Mouse (Mus musculus): ENCODE results near the gene Bex3. TPM values are rescaled to one million over a fixed set of nuclear protein-coding genes. Genes with fewer than 3 reads are reported as not detected.
"Not testable (repeated sequence)": the region's sequence is repeated elsewhere in the genome, so short reads cannot be mapped to it uniquely, and the experiment has no call there.

The Bex3 gene
- 531 and 542 TPM in 2 replicates for polyA plus RNA-seq (2015; fragmentation: Nextera tagmentation; extraction: Ambion mirVana)

DNA sequence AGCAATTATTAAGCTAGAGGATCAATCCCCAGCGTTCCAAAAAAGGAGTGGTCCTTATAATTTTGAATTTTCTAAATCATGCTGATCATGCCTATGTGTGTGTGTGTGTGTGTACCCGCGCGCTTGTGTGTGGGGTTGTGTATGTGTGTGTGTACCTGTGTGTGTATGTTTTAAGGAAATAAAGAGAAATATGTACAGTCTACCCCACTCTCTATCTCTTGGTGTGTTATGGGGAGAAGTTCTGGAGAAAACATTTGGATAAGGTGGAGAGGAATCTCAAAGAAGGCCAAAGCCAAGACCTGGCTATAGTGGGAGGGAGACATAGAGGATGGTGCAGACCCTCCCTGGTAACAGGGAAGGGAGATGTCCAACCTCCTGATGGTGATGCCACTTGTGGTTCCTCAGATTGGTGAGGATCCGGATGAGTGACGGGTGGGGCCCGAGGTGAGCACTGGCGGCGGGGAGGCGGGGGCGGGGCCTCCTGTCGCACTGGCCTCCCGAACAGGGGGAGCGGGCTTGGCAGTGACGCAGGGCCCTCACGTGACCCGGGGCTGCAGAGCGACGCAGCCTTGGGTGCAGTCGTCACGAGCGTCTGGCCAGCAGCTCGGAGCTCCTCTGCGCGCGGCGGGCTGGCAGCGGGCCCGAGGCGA, at the start of gene Bex3:
Gene Bex3, plus strand, starts transcription at position 511 of the 650 bp plus-strand sequence.
- ATAC-seq (ENCODE audit: insufficient number of reproducible peaks, insufficient read depth, low FRiP score, low TSS enrichment, low read depth), result peak; percentile 96
- H3K27ac ChIP-seq, result not testable (repeated sequence)

GRCm38 (mm10) chrX:136223714-136224113, 46.3 kb upstream of the Bex3 start:
- no peaks in the 10 kb centered on the region for H3K36me3 ChIP-seq
- H3K4me2 ChIP-seq, result no peak overlapping the region
- ATAC-seq (ENCODE audit: insufficient number of reproducible peaks, insufficient read depth, low FRiP score, low TSS enrichment, low read depth), result no peak
- H3K4me3 ChIP-seq, result no peak overlapping the region
- H3K9me3 ChIP-seq, result no peaks in the 10 kb centered on the region
- no peak overlapping the region for H3K27ac ChIP-seq
- 71% methylated on average over 6 of the region's 6 CpGs for WGBS
- H3K27me3 ChIP-seq, result peaks cover 23% of the 10 kb centered on the region
- no peak overlapping the region for H3K9ac ChIP-seq
- H3K4me1 ChIP-seq, result no peaks in the 10 kb centered on the region

More for the DNA sequence above, at the start of gene Bex3:
- 58% methylated on average over 7 of the region's 30 CpGs for WGBS
- not testable (repeated sequence) for H3K27me3 ChIP-seq, H3K9me3 ChIP-seq, H3K36me3 ChIP-seq, H3K4me1 ChIP-seq
- peak within 1 kb of the TSS; percentile 52 for H3K4me2 ChIP-seq
- H3K9ac ChIP-seq, result peak within 1 kb of the TSS; percentile 71
- peak within 1 kb of the TSS; percentile 47 for H3K4me3 ChIP-seq

DNA sequence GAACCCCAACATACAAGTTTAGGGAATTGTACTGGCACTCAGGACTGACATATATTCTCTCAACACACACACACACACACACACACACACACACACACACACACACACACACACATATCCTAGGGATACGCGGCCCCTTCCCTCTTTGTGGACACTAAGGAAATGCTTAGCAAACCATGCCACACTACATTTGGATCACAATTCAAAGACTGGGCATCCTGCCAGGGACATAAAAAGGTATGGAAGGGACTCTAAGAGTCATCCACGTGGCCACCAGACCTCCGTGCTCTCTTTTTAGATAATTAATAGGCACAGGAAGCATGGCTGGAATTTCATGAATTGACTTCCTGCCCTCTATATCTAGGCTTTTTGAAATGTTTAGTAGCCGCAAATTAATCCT, 42.3 kb upstream of the Bex3 start:
- H3K36me3 ChIP-seq, result no peaks in the 10 kb centered on the region
- H3K27me3 ChIP-seq, result peaks cover 15% of the 10 kb centered on the region; the same call in 1 of the 2 replicates
- ATAC-seq (ENCODE audit: insufficient number of reproducible peaks, insufficient read depth, low FRiP score, low TSS enrichment, low read depth), result no peak
- no peak overlapping the region for H3K27ac ChIP-seq
- H3K9ac ChIP-seq, result no peak overlapping the region
- no peak overlapping the region for H3K4me2 ChIP-seq
- no peak overlapping the region for H3K4me3 ChIP-seq
- no peaks in the 10 kb centered on the region for H3K4me1 ChIP-seq
- H3K9me3 ChIP-seq, result no peaks in the 10 kb centered on the region
- 66% methylated on average over 5 of the region's 5 CpGs for WGBS

GRCm38 (mm10) chrX:136238118-136238517, 31.9 kb upstream of the Bex3 start:
- WGBS, result 49% methylated on average over 3 of the region's 3 CpGs
- Histone ChIP-seq H3K9me3 (no peaks in the 10 kb centered on the region), H3K4me1 (no peaks in the 10 kb centered on the region), H3K36me3 (no peaks in the 10 kb centered on the region), H3K27me3 (no peaks in the 10 kb centered on the region), H3K4me2 (no peak overlapping the region), H3K27ac (no peak overlapping the region), H3K9ac (no peak overlapping the region), H3K4me3 (no peak overlapping the region)
- ATAC-seq (ENCODE audit: insufficient number of reproducible peaks, insufficient read depth, low FRiP score, low TSS enrichment, low read depth), result no peak

GRCm38 (mm10) chrX:136243181-136243580, 26.9 kb upstream of the Bex3 start:
- ATAC-seq (ENCODE audit: insufficient number of reproducible peaks, insufficient read depth, low FRiP score, low TSS enrichment, low read depth), result no peak
- WGBS, result 85% methylated on average over 2 of the region's 2 CpGs
- no peak overlapping the region for H3K4me2 ChIP-seq

DNA sequence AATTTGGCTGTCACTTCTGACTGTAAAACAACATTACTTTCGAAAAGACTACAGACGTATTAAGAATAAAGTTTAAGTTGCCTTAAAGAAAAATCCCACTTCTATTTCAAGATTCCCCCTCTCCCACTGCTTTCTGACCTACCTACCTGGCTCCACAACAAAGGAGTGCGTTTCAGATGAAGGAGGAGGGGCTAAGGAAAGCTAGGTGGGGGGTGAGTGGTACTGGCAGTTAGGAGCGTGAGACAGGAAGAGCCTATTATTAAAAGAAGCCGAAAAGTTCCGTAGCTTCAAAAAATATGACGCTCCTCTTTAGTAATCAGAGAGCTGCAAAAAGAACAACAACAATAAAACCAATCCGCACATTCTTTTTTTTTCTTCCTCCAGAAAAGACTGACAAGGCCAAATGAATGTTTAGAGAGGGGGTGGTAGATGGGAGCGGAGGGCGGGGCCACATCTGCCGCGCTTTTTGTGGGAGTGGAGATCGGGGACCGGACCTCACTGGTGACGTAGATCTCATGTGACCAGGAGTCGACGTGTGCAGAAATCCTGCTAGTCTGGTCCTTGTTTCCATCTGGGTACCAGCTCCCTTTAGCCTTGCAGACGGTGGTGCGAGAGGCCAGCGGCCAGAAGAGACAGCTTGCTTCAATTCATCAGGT, 25.4 kb upstream of the Bex3 start, which contains the start of gene Tceal9:
Gene Tceal9, plus strand, starts transcription at position 506 of the 656 bp plus-strand sequence.
- WGBS, result 19% methylated on average over 20 of the region's 20 CpGs
- H3K4me3 ChIP-seq, result peak within 1 kb of the TSS; percentile 57
- peak within 1 kb of the TSS; percentile 87 for H3K27ac ChIP-seq
- ATAC-seq (ENCODE audit: insufficient number of reproducible peaks, insufficient read depth, low FRiP score, low TSS enrichment, low read depth), result peak; percentile 88
- H3K9ac ChIP-seq, result peak within 1 kb of the TSS; percentile 78
- no peaks in the 10 kb centered on the region; the same call in 1 of the 2 replicates for H3K27me3 ChIP-seq
- no peaks in the 10 kb centered on the region for H3K9me3 ChIP-seq
- H3K4me2 ChIP-seq, result peak within 1 kb of the TSS; percentile 56
- H3K36me3 ChIP-seq, result no peaks in the 10 kb centered on the region
- no peaks in the 10 kb centered on the region for H3K4me1 ChIP-seq

More at GRCm38 (mm10) chrX:136243181-136243580, 26.9 kb upstream of the Bex3 start:
- Histone ChIP-seq H3K9me3 (no peaks in the 10 kb centered on the region), H3K36me3 (no peaks in the 10 kb centered on the region), H3K4me1 (no peaks in the 10 kb centered on the region), H3K27ac (no peak overlapping the region), H3K27me3 (no peaks in the 10 kb centered on the region; the same call in 1 of the 2 replicates), H3K9ac (no peak overlapping the region), H3K4me3 (no peak overlapping the region)

GRCm38 (mm10) chrX:136245521-136246071, 24.5 kb upstream of the Bex3 start:
- no peaks in the 10 kb centered on the region for H3K9me3 ChIP-seq
- peak overlapping the region; percentile 78 for H3K9ac ChIP-seq
- peak overlapping the region; percentile 56 for H3K4me2 ChIP-seq
- WGBS, result 16% methylated on average over 12 of the region's 15 CpGs
- H3K4me3 ChIP-seq, result peak overlapping the region; percentile 57
- no peaks in the 10 kb centered on the region for H3K36me3 ChIP-seq
- H3K4me1 ChIP-seq, result no peaks in the 10 kb centered on the region
- H3K27ac ChIP-seq, result peak overlapping the region; percentile 87
- no peaks in the 10 kb centered on the region; the same call in 1 of the 2 replicates for H3K27me3 ChIP-seq
- peak; percentile 56 for ATAC-seq (ENCODE audit: insufficient number of reproducible peaks, insufficient read depth, low FRiP score, low TSS enrichment, low read depth)

DNA sequence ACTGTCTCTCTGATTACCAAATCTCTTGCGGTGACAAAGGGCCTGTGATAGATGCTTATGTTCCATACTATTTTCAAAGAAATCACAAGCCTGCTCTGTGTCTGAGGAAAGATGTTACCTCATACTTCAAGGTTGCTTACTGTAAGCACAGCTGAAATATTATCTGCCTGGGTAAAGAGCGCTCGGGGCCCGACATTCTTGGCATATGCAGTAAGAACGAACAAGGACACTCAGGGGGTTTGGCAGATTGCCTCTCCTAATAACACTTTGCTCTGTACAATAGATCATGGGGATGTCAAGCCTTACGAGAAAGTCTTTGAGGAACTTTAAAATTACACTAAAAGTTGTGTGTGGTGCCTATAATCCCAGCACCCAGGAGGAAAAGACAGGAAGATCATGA, 21.2 kb upstream of the Bex3 start:
- Histone ChIP-seq H3K36me3 (no peaks in the 10 kb centered on the region), H3K9me3 (no peaks in the 10 kb centered on the region), H3K27ac (no peak overlapping the region), H3K4me2 (no peak overlapping the region), H3K9ac (no peak overlapping the region), H3K27me3 (peaks cover 5% of the 10 kb centered on the region; the same call in 1 of the 2 replicates), H3K4me1 (no peaks in the 10 kb centered on the region), H3K4me3 (no peak overlapping the region)
- no peak for ATAC-seq (ENCODE audit: insufficient number of reproducible peaks, insufficient read depth, low FRiP score, low TSS enrichment, low read depth)
- WGBS, result 69% methylated on average over 6 of the region's 6 CpGs

DNA sequence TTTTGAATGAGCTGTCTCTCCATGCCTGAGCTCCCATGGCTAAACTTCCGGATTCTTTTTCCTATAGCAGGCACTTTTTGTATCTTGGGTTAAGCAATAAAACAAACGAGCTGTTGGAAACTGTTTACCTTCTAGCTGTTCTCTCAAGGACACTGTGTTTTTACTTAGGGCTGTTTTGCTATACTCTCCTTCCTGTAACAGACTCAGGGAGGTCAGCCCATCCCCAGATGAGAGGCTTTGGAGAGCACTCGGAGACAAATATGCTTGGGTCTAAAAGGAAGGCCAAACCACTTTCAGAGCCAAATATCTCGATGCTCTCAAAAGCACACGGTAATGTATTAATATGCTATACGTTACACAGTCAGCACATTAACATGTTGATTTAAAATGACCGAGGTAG, 20.4 kb upstream of the Bex3 start:
- Histone ChIP-seq H3K4me2 (no peak overlapping the region), H3K4me3 (no peak overlapping the region), H3K9me3 (no peaks in the 10 kb centered on the region), H3K27ac (no peak overlapping the region), H3K9ac (no peak overlapping the region), H3K4me1 (no peaks in the 10 kb centered on the region), H3K36me3 (no peaks in the 10 kb centered on the region), H3K27me3 (peaks cover 5% of the 10 kb centered on the region; the same call in 1 of the 2 replicates)
- WGBS, result 78% methylated on average over 7 of the region's 7 CpGs
- no peak for ATAC-seq (ENCODE audit: insufficient number of reproducible peaks, insufficient read depth, low FRiP score, low TSS enrichment, low read depth)

DNA sequence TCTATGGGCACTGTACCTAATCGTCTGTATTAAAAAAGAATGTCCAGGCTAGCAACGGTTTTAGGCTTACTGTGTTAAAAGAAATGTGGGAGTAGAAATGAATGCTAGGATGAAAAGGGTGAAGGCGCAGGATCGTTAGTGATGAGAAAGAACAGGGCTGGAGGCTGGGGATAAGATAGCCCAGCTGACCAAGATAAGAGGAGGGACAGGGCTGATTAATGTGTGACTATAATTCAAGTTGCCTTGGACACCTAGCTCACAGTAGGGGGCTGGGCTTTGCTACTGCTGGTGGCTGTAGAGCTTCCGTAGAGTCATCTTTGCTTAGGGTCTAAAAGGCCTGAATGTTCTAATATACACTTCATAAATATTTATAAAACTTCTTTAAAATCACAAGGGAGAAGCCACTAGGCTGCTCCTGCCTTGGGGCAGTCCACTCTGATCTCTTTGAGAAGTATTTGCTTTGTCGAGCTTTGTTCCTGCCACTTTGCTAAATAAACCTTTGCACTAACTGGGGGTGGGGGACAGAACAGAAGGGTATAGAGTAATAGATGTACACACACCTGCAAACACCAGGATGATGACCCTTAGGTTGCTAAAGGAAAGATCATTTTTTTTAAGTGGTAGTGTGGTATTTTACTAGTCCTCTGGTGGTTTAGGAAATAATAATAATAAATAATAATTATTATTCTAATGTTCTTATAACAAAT, 17.9 kb upstream of the Bex3 start:
- no peaks in the 10 kb centered on the region for H3K9me3 ChIP-seq
- no peak overlapping the region for H3K9ac ChIP-seq
- ATAC-seq (ENCODE audit: insufficient number of reproducible peaks, insufficient read depth, low FRiP score, low TSS enrichment, low read depth), result no peak
- peaks cover 5% of the 10 kb centered on the region; the same call in 1 of the 2 replicates for H3K27me3 ChIP-seq
- no peak overlapping the region for H3K27ac ChIP-seq
- no peak overlapping the region for H3K4me3 ChIP-seq
- 75% methylated on average over 6 of the region's 6 CpGs for WGBS
- no peaks in the 10 kb centered on the region for H3K36me3 ChIP-seq
- H3K4me2 ChIP-seq, result no peak overlapping the region
- no peaks in the 10 kb centered on the region for H3K4me1 ChIP-seq

DNA sequence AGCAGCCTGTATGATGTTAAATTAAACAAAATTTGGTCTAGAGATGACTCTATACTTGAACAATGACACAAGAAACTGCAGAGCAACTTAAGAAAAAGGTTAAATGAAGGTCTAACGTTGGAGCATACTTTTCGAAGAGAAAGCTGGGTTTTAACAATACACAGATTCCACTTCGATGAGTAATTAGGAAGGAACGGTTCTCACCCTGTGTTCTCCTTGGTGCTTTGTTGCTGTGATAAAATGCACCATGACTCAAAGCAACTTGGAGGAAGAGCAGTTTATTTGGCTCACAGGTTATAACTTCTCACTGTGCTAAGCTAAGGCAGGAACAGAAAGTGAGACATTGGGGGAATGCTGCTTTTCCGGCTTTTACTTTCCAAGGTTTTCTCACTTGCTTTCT, 2.3 kb upstream of the Bex3 start:
- ATAC-seq (ENCODE audit: insufficient number of reproducible peaks, insufficient read depth, low FRiP score, low TSS enrichment, low read depth), result no peak
- Histone ChIP-seq H3K4me2 (no peak overlapping the region), H3K4me3 (no peak overlapping the region), H3K36me3 (peaks cover 5% of the 10 kb centered on the region; the same call in 1 of the 2 replicates), H3K9me3 (no peaks in the 10 kb centered on the region), H3K27ac (no peak overlapping the region), H3K9ac (no peak overlapping the region), H3K27me3 (peaks cover 11% of the 10 kb centered on the region), H3K4me1 (peaks cover 6% of the 10 kb centered on the region)
- WGBS, result 83% methylated on average over 5 of the region's 5 CpGs

All from embryonic facial prominence, embryonic 13.5 days (tissue).